ENCODE assay signal across 8 mouse cellular contexts in the genomic region with DNA sequence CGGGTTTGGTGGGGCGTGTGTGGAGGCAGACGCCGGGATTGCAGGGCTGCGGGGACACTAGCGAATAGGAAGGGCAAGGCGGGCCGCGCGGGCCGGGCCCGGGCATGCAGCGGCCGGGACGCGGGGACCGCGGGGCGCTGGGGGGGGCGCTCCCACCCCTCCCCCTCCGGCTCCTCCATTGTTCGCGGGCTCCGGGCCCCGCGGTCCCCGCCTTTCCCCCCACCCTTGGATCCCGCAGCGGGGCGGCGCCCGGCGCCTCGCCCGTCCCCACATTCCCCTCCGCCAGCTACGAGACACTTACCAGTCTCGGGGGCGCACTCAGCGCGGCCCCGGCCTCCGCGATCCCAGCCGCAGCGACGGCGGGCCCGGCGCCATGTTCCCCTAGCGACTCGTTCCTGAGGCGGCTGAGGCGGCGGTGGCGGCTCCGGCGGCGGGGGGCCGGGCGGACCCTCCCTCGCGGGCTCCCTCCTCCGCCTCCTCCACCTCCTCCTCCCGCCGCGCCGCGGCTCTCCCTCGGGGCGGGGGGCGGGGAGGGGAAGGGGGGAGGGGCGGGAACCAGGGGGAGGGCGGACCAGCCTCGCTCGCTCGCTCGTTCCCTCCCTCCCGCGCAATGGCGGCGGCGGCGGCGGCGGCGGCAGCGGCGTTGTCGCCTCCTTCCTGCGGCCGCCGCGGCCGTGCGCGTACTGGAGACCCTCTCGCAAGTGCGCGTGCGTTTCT. TPM values are rescaled to one million over a fixed set of nuclear protein-coding genes. Genes with fewer than 3 reads are reported as not detected.
DNase-seq lines count a peak whose midpoint lies in the region; ATAC-seq and TF ChIP-seq lines count a peak whose summit lies in the region.

No protein-coding gene starts in this region.

- H3K4me1 ChIP-seq in thymus, adult 2 months (replicated peaks; ENCODE audit: control insufficient read depth, insufficient read depth, low read length) = peaks cover 27% of the 10 kb centered on the region
- peaks cover 31% of the 10 kb centered on the region for H3K4me1 ChIP-seq in hindbrain, postnatal 0 days (ENCODE audit: insufficient read depth, low read length)
- peaks cover 65% of the 10 kb centered on the region for H3K4me1 ChIP-seq in liver, embryonic 12.5 days
- H3K4me1 ChIP-seq in neural tube, embryonic 12.5 days = peaks cover 48% of the 10 kb centered on the region

- peak overlapping the region; percentile 86 for H3K27ac ChIP-seq in thymus, adult 2 months (ENCODE audit: control insufficient read depth, insufficient read depth, low read length)
- H3K27ac ChIP-seq in hindbrain, postnatal 0 days = peak overlapping the region; percentile 99
- peak overlapping the region; percentile 94 for H3K27ac ChIP-seq in liver, embryonic 12.5 days
- H3K27ac ChIP-seq in neural tube, embryonic 12.5 days = peak overlapping the region; percentile 100

- no peak for ATAC-seq in hindbrain, postnatal 0 days
- ATAC-seq in liver, embryonic 12.5 days = peak; percentile 48
- ATAC-seq in neural tube, embryonic 12.5 days (ENCODE audit: low FRiP score, low read depth) = peak; percentile 32

- no peak for DNase-seq in thymus, adult 2 months
- DNase-seq in thymus, postnatal 0 days (ENCODE audit: low spot score) = no peak
- DNase-seq in cerebellum, adult 9-11 months = peak; percentile 84
- peak; percentile 56 to 73 for DNase-seq in frontal cortex, postnatal 10 days (ENCODE audit: low spot score in 2 of 2)
- peak; percentile 59 for DNase-seq in hindbrain, postnatal 0 days (ENCODE audit: low spot score)
- peak; percentile 24 for DNase-seq in urinary bladder, postnatal 10 days (ENCODE audit: low spot score)

- no peaks in the 10 kb centered on the region for H3K36me3 ChIP-seq in thymus, adult 2 months (ENCODE audit: control insufficient read depth, insufficient read depth, low read length)
- H3K36me3 ChIP-seq in hindbrain, postnatal 0 days (ENCODE audit: insufficient read depth, low read length) = no peaks in the 10 kb centered on the region
- H3K36me3 ChIP-seq in liver, embryonic 12.5 days = peaks cover 5% of the 10 kb centered on the region; the same call in 1 of the 2 replicates
- H3K36me3 ChIP-seq in neural tube, embryonic 12.5 days = no peaks in the 10 kb centered on the region

- H3K4me2 ChIP-seq in hindbrain, postnatal 0 days (ENCODE audit: low read depth, low read length) = peak overlapping the region; percentile 90
- H3K4me2 ChIP-seq in liver, embryonic 12.5 days = peak overlapping the region; percentile 98
- peak overlapping the region; percentile 97 for H3K4me2 ChIP-seq in neural tube, embryonic 12.5 days (replicated peaks)

- peaks cover 3% of the 10 kb centered on the region; the same call in 1 of the 2 replicates for H3K27me3 ChIP-seq in thymus, adult 2 months (ENCODE audit: control insufficient read depth, insufficient read depth, low read length)
- H3K27me3 ChIP-seq in hindbrain, postnatal 0 days (ENCODE audit: insufficient read depth, low read length) = no peaks in the 10 kb centered on the region
- peaks cover 36% of the 10 kb centered on the region for H3K27me3 ChIP-seq in liver, embryonic 12.5 days (replicated peaks)
- H3K27me3 ChIP-seq in neural tube, embryonic 12.5 days (replicated peaks) = no peaks in the 10 kb centered on the region

- peak overlapping the region; percentile 98 for H3K9ac ChIP-seq in hindbrain, postnatal 0 days (replicated peaks; ENCODE audit: low read length)
- H3K9ac ChIP-seq in liver, embryonic 12.5 days = peak overlapping the region; percentile 87
- peak overlapping the region; percentile 99 for H3K9ac ChIP-seq in neural tube, embryonic 12.5 days

- WGBS in thymus, adult 2 months = 1% methylated on average over 68 of the region's 101 CpGs
- 3% methylated on average over 48 of the region's 101 CpGs for WGBS in hindbrain, postnatal 0 days
- WGBS in liver, embryonic 12.5 days (ENCODE audit: insufficient replicate concordance) = under 1% methylated on average over 29 of the region's 101 CpGs
- under 1% methylated on average over 63 of the region's 101 CpGs for WGBS in neural tube, embryonic 12.5 days

- no peaks in the 10 kb centered on the region for H3K9me3 ChIP-seq in hindbrain, postnatal 0 days (ENCODE audit: low read length)
- no peaks in the 10 kb centered on the region for H3K9me3 ChIP-seq in liver, embryonic 12.5 days (replicated peaks)
- H3K9me3 ChIP-seq in neural tube, embryonic 12.5 days = no peaks in the 10 kb centered on the region

- peak; percentile 77 for TF ChIP-seq POLR2A in thymus, adult 2 months (IDR thresholded peaks at IDR 0.05; ENCODE audit: control insufficient read depth, extremely low read depth, insufficient read depth, low read length, poor library complexity)

- TF ChIP-seq CTCF in thymus, adult 2 months (IDR thresholded peaks at IDR 0.05; ENCODE audit: borderline replicate concordance, control insufficient read depth, extremely low read depth, insufficient read depth, low read length, poor library complexity) = no peak
- TF ChIP-seq CTCF in hindbrain, postnatal 0 days (IDR thresholded peaks at IDR 0.05; ENCODE audit: low read depth) = no peak

- H3K4me3 ChIP-seq in thymus, adult 2 months (ENCODE audit: control insufficient read depth, insufficient read depth, low read length) = peak overlapping the region; percentile 87
- peak overlapping the region; percentile 86 for H3K4me3 ChIP-seq in hindbrain, postnatal 0 days (ENCODE audit: low read length)
- H3K4me3 ChIP-seq in liver, embryonic 12.5 days = peak overlapping the region; percentile 84
- H3K4me3 ChIP-seq in neural tube, embryonic 12.5 days = peak overlapping the region; percentile 93

RNA-seq across cellular contexts. Expression of gene Arhgap35, which starts 0.5 kb away (rescaled TPM):
- polyA plus RNA-seq in thymus, adult 2 months (2012; rRNA removed) = 13.4 and 14.4 TPM in 2 replicates
- 3.8 and 4.0 TPM in 2 replicates for polyA plus RNA-seq in thymus, postnatal 0 days (2015; fragmentation: Nextera tagmentation; extraction: Ambion mirVana)
- 131 and 146 TPM in 2 replicates for total RNA-seq in hindbrain, postnatal 0 days (2014; rRNA removed)
- 21.2 and 24.8 TPM in 2 replicates for polyA plus RNA-seq in hindbrain, postnatal 0 days (2015; fragmentation: Nextera tagmentation; extraction: Ambion mirVana)
- 4.4 and 4.7 TPM in 2 replicates for polyA plus RNA-seq in liver, embryonic 12.5 days (2016; fragmentation: Nextera tagmentation; extraction: Ambion mirVana)
- polyA plus RNA-seq in neural tube, embryonic 12.5 days (2016; fragmentation: Nextera tagmentation; extraction: Ambion mirVana) = 33.5 and 36.8 TPM in 2 replicates

Comparison
In these comparisons a context has a peak if more than half of its experiments do, and no peak if none do; other contexts are left out.
1. DNase-seq: peak in cerebellum, adult 9-11 months (single experiment), frontal cortex, postnatal 10 days (2 of 2), hindbrain, postnatal 0 days (single experiment) and urinary bladder, postnatal 10 days (single experiment); none in thymus, adult 2 months (single experiment) and thymus, postnatal 0 days (single experiment).
2. Peak in every context shown above with its lines, with median percentiles within 50 percentile points of each other: H3K27ac ChIP-seq, H3K4me3 ChIP-seq, H3K4me2 ChIP-seq and H3K9ac ChIP-seq.